Mouse (Mus musculus) thymus, postnatal 25 days (tissue): ENCODE results near the gene Tex12.

Source experiments
- DNase-seq: peaks from one replicate; pipeline ENCODE4 v3.0.0; 2022

The Tex12 gene

DNA sequence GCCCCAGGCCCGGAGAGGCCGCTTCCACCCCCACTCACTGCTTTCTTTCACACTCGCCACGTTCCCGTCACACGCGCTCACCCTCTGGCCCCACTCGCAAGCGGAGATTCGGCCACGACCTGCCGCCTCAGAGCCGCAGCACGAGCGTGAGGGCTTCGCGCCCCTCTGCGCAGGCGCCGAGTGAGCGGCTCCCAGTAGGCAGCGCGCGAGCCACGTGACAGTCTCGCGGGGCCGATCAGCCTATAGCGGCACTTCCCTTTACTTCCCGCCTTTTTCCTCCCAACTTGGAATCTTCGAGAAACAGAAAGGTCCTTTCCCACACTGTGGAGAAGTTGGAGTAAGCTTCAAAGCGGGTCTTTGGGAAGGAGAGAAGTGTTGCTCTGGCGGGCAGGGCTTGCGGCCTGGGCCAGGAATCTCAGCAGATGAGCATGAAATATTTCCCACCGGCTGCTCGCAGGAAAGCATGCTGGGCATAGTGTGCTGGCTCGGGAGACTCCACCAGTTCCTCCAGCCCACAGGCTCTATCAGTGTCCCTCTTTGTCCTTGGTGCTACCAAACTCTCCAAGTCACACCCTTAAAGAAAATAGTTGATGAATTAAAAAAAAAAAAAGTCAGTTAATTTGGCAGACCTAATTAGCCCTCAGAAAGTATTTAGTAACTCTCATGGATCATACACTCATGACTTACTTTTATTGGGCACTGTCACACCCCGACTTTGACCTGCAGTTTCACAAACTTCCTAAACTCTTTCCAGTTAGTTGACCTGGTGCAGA, at the start of gene Tex12:
Gene Tex12, minus strand, starts transcription at position 181 of the 773 bp plus-strand sequence.
- DNase-seq = no peak

DNA sequence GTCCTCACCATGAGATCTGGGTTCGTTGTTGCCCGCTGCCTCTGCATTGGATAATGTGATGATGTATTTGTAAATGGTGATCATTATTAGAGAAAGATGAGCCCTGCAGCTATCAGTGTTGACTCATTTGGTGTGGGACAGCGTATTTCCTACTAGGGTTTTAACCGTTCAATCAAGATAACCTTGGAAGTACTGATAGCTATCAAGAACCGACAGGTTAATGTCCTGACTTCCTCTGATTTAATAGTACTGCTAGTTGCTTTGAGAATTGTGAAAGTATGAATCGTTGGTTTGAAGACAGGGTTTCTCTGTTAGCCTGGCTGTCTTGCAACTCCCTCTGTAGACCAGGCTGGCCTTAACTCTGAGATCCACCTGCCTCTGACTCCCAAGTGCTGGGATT, 43.2 kb upstream of the Tex12 start:
- no peak for DNase-seq

DNA sequence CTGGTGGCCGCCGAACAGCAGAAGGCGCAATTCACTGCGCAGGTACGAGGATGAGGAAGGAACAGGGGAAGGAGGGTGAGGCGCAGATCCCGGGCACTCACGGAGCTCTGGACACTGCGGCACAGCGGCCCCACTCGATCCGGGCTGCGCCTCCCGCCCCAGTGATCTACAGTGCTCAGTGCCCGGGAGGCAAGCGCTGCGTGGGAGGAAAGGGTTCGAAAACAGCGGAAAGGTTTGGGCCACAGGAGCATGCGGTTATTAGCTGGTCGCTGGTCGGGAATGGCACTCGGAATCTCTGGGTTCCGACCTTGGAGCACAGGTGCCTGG, 42.8 kb upstream of the Tex12 start:
- DNase-seq = no peak

DNA sequence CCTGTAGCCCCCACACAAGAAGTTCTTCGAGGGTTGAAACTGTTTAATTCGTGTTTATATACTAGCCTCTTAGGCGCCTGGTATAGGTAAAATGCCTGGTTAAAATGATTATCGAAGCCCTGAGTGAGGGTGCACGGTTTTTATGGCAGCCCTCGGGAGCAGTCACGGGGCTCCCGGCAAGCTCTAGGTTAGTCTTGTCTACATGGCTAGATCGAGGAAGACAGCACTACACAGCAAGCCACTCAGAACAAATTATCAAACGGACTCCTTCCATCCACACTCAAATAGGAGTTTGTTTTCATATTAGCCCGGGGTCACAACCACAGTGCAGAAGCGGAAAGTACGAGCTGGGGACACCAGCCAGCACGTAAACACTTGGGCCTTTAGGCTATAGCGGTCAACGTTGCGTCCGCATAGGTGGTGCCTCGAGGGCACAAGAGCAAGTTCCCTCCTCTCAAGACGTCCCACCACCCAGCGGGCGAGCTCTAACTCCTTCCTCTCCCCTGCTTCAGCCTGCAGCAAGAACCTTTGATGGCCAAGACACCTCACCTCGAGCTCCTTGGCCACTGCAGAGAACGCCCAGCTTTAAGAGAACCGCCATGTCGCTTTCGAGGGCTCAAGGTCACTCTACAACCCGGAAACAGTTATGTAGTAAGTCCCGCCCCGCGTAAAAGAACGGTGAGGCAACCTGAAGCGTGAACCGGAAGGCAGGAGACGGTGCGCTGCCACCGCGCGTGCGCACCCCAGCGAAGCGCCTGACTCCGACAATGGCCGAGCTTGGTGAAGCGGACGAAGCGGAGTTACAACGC, 42.3 kb upstream of the Tex12 start, which contains the start of the genes Sdhd and Timm8b:
Gene Sdhd, minus strand, starts transcription at position 624 of the 809 bp plus-strand sequence.
Gene Timm8b, plus strand, starts transcription at position 722 of the 809 bp plus-strand sequence.
- DNase-seq = peak; percentile 92

DNA sequence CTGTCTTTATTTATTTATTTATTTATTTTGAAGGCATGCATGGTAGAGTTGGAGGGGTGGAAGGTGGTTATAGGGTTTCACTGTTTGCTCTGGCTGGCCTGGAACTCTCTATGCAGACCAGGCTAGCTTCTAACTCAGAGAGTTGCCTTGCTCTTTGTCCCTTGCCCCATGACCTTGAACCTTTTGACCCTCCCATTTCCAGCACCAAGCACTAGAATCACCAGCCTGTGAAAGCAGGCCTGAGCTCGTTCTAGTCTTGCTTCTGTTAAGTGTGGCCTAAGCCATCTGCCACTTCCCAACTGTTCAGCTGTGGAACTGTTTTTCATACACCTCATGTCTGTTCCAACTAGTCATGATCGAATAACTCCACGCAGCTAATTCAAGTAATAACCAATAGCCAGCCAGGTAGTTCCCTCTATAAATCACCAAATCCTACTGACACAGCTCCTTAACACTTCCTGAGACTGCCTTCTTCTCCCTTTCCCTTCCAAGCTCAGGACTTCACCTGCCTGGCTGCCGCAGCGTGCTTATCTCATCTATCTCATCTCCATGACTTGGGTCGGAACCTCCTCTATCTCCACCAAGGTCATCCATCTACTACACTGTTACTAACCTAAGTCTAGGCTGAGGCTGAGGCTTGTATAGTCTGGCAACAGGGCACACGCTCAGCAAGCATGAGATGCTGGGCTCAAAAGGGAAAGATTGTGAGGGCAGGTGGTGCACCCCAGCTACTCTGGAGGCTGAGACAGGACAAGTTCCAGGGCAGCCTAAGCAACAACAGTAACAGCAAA, 41.1 kb upstream of the Tex12 start:
- no peak for DNase-seq

DNA sequence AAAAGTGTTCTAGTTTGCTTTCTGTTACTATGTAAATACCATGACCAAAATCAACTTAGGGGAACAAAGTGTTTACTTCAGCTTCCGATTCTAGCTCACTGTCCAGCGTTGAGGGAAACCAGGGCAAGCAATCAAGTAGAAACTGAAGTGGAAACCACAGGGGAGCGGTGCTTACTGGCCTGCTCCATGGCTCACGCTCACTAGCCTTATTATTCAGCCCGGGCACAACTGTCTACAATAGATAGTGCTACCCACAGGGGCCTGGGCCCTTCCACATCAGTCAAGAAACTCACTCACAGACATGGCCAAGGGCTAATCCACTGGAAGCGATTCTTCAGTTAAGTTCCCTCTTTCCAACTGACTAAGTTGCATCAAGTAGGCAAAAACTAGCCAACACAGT, 40.4 kb upstream of the Tex12 start:
- DNase-seq = no peak

DNA sequence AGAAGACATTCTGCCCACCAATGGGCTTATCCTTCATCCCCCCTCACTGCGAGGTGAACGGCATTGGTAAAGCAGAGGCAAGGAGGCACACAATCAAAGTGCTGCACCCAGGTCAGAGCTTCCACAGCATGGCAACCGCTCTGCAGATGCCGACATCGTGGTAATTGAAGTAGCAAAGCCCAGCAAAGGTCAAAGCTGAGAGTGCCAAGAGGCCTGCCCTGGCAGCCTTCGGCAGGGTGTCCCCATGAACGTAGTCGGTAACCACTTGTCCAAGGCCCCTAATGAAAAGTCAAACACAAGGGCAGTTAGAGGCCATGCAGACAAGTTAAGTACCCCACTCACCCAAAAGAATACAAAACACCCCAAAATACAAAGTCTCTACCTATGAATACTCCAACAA, 35.8 kb upstream of the Tex12 start:
- DNase-seq = no peak

DNA sequence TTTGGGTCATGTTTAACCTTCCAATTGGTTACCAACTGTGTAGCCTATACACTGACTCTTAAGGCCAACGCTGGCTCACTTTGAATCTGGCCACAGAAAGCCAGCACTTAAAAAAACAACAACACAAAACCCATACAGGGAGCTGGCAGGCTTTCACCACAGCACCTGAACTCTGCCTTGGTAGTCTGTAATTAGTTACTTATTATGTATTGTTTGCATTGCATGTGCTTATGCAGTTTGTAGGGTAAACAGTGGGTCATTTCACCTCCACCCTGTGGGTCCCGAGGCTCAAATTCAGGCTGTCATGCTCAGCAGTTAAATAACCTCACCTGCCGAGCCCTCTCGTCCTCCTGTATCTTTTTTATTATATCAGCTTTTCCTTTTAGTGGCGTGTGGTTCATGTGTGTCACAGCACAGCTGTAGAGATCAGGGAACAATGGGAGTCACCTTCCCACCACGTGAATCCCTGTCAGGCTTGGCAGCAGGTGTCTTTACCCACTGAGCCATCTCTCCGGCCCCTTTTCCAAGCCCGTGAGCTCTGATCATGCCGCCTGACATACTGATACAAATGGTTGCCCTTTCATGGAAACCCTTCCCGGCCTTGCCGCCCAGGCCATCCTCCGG, 33.8 kb upstream of the Tex12 start:
- no peak for DNase-seq

DNA sequence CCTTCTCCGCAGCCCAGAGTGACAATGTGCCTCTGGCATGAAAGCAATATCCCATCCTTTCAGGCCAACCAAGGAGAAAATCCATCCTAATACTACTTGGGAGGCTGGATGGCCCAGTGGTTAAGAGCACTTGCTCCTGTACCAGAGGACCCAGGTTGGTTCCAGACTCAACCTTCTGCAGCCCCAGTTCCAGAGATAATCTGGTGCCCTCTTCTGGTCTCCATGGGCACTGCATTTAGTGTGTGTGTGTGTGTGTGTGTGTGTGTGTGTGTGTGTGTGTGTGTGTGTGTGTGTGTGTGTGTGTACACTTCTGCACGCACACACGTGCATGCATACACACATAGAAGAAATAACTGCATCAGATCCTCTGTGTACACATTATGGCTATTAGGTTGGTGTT, 32.4 kb upstream of the Tex12 start:
- peak; percentile 51 for DNase-seq

DNA sequence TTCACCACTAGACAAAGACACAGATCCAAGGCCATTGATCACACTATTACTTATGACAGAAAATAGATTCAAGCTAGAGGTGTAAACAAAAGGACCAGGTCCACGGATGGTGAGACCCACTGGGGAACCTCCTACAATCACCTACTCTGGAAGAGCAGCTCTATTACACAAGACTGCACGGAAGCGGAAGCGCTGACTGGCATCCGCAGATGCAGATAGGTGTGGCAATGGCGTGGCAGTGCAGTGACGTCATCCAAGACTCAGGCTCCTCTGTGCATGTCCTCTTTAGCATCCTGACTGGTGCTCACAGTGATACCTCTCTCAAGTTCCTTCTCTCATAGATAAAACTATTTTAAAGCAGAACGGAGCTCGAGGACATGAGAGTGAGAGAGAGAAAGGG, 31.8 kb upstream of the Tex12 start:
- no peak for DNase-seq

DNA sequence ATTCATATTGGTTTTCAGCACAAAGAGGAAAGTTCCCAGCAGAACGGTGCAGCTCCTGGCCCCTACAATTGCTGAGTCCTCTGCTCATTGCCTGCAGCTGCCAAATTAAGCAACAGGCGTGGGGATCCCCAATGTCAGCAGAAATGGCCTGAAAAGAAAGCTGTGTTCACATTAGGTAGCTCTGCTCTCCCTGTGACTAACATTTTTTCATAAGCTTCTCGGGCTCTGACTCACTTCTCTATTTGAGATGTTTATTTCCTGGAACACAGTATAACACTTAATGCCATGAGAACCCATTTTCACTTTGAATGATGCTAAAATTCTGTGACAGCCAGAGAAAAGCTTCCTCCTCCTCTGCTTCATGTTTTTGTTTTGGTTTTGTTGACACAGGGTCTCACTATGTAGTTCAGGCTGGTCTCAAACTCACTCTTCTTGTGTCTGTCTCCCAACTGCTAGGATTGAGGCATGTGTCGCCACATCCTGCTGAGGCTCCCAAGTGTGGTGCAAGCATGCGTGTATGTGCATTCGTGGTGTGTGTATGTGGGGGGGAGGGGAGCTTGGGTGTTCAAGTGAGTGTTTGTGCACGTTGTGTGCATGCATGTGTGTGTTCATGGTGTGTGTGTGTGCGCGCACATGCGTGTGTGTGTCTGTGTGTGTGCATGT, 29.9 kb upstream of the Tex12 start:
- no peak for DNase-seq

DNA sequence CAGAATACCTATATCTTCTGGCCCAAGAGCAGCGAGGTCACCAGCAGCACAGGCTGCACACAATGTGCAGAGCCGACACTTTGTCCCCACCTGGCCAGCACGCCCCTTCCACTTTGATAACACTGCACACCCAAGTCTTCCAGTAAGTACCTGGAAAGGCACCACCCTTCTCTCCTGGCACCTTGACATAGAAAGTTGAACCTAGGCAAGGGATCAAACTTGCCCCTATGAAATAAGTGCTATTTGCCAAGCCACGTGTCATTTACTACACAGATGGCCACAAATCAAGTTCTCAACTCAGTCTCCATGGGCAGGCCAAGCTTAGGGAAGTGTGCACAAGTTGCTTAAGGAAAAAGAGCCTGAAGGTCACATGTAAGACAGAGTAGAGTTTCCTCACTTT, 25.8 kb upstream of the Tex12 start:
- DNase-seq = no peak

DNA sequence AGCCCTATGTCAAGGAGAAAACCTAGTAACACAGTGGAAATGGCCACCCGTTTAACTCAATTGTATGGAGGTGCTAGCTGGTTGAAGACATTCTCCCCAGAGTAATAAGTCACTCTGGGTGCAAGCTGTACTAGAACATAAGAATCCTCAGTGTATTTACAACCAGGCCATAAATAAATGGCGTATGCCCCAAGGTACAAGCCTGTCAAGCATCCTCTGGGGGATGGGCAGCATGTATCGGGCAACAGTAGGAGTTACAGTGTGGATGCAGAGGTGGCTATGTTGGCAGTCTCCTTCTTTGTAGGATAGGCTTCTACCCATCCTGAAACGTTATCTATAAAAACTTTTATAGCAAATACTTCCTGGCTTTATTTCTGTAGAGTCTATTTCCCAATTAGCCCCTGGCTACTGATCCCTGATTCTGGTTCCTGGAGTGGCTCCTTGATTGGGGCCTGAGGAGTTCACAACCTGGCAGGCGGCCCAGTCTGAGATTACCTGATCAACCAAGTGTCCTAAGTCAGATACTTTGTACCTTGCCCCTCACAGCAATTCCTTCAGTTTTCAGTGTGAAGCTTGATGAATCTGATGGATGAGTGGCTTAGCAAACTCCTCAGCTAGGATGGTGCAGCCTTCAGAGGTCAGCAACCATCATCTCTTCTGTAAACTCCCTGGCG, 24.2 kb upstream of the Tex12 start:
- DNase-seq = no peak

DNA sequence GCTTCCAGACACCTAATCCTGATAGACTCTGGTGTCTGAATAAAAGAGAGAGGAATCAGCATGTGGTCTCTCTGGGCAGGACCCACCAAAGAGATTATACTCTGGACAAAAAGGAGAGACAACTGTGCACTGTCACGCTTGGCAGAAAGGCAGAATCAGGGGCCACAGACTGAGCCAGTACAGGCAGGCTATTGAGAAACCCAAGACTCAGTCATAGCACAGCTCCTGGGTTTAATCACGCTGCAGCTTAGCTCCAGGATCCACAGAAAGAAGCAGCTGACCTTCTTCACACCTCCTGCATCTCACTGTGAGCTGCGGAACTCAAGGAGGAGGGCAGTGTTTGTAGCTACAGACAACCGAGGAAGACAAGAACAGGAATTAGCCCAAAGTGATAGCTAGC, 19.2 kb upstream of the Tex12 start:
- no peak for DNase-seq

DNA sequence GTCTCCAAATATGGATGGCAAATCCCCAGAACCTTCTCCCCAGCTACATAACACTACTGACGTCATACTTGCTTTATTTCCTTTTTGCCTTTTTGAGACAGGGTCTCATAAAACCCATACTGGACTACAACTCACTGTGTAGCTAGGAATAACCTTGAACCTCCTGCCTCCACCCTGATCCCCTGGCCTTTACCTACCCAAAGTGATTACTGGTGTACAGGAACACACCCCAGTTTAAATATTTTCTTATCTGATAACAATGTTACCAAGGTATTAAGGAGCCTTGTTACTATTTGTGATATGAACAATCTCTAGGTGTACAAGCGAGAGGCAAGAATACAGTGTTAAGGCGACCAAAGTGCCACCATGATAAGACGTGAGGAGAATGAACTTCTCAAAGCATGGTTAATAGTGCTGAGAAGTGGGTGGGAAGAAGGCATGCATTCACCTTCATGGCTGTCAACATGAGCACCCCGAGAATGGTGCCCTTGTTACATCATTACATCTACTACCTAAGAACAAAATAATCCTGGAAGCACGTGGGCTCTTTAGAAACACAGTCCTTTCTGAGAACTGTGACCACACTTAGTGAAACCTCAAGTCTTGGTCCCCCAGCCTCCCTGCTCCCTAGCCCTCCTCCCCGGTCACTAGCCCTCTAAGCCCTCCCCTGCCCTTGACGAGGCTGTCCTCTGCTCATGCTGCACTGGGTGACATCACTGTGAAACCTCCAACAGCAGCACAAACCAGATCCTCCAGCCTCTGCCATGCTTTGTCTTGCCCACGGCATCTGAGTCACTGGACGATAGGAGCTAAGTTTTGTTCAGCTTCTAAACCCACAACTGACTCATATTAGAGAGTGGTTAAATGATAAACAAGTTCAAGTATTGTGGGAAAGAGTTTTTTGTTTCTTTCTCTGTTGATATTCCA, 8.7 kb upstream of the Tex12 start:
- no peak for DNase-seq

DNA sequence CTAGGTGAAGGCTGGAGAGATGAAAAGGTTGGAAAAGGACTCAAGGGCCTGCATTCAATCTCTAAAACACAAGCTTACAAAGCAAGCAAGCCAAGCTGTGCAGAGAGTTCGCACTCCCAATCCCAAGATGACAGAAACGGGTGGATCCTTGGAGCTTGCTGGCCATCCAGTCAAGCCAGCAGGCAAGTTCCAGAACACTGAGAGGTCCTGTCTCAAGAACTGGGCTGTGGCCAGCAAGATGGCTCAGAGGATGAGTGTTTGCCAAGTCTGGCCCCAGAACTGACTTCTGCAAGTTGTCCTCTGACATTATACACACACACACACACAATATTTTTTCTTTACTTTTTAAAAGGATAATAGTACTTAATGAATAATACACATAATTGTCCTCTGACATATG, 6.8 kb upstream of the Tex12 start:
- DNase-seq = no peak

DNA sequence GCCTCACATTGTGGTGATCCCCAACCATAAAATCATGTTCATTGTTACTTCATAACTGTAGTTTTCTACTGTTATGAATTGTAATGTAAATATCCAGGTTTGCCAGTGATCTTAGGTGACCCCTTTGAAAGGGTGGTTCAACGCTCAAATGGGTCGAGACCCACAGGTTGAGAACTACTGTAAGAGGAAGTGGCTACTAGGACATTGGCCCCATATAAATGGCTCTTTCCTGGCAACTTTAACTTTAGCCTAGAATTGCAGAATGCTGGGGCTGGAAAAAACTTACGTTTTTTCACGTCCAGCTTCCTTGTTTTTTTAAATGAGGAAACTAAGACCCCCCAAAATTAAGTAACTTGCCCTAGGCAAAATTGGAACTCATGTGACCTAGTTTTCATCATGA, 6.2 kb upstream of the Tex12 start:
- DNase-seq = no peak

DNA sequence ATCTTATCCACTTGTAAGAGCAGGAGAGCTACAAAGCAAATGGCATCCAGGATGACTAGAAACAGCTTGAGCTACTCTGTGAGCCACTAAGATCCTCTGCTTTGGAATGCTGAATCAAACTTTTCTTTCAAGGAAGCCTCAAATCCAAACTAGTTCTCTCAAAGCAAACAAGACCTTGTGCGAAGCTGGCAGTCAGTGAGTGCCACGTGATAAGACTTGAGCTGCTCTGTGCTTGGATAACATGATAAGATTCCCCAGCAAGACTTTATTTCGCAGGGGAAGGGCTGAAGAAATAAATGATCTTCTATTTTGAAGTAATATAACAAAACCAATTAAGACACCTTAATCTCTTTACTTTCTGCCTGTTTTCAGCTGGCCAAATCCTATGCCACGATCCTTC, 4.8 kb upstream of the Tex12 start:
- no peak for DNase-seq

DNA sequence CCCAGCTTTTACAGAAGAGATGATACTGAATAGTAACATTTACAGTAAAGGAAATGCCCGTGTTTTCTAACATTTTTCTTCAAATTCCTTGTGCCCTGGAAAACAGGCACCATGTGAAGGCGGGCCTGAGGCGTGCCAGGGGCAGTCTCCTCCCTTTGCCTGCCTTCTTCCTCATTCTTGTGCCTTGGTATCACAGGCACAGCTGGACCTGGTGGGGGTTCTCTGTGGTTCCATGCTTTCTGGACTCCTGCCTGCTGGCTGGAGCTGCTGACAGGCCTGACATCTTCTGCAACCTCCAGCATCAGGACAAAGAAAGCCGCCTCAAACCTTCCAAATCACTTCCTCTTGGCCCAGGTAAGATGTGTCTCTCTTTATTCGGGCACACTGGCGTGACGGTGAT, 4.0 kb upstream of the Tex12 start:
- DNase-seq = no peak

DNA sequence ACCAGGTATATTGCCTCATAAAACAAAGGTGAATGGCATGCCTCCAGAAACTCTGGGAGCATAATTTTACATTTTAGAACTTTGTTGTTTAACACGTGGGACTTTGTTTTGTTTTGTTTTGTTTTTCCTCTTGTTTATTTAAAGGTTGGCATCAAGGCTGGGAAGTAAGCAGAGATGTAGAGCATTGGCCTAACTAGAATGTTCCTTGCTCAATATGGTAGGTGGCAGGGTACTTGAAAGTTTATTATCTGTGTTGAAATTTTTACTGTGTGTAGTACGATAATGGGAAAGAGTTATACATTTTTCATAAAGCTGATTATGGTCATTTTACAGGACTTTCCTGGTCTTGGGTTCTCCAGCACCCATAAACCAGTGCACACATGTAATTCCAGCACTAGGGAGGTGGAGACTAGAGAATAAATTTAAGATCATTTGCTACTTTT, 814 bp upstream of the Tex12 start:
- no peak for DNase-seq

DNA sequence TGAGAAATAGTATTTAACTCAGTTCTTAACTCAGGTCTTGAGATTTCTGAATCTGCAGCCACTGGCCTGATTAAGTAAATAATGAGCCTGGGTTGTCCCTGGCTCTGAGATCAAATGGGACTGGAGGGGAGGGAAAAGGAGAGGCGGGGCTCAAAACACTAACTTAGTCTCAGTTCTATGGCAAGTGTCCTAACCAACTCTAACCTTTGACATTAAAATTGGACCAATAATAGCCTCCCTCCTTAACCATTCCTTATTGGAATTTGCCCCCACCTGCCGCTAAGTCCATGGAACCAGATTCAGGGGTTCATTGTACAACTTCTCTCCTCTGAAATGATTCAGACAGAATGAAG, 6.1 kb downstream of the Tex12 start, which contains the start of gene Bco2:
Gene Bco2, minus strand, starts transcription at position 88 of the 353 bp plus-strand sequence.
- DNase-seq = no peak
